Mouse (Mus musculus): ENCODE results near the gene Casr. TPM values are rescaled to one million over a fixed set of nuclear protein-coding genes. Genes with fewer than 3 reads are reported as not detected.

Gene Casr
- total RNA-seq (2021), result under 1 TPM; 0.43 to 0.94 TPM
- long read RNA-seq, experiment 1, result 0 reads
- long read RNA-seq, experiment 2, result 0 reads

- DNase-seq, result no peak
These were observed at the start of gene Casr for GRCm38 (mm10) chr16:36561386-36562338. Casr (minus strand) TSS chr16:36562141.

- DNase-seq, result no peak
These were observed 40.7 kb upstream of the Casr start for GRCm38 (mm10) chr16:36602632-36603031.

- no peak for DNase-seq
These were observed 36.3 kb upstream of the Casr start for GRCm38 (mm10) chr16:36598265-36598664.

DNA sequence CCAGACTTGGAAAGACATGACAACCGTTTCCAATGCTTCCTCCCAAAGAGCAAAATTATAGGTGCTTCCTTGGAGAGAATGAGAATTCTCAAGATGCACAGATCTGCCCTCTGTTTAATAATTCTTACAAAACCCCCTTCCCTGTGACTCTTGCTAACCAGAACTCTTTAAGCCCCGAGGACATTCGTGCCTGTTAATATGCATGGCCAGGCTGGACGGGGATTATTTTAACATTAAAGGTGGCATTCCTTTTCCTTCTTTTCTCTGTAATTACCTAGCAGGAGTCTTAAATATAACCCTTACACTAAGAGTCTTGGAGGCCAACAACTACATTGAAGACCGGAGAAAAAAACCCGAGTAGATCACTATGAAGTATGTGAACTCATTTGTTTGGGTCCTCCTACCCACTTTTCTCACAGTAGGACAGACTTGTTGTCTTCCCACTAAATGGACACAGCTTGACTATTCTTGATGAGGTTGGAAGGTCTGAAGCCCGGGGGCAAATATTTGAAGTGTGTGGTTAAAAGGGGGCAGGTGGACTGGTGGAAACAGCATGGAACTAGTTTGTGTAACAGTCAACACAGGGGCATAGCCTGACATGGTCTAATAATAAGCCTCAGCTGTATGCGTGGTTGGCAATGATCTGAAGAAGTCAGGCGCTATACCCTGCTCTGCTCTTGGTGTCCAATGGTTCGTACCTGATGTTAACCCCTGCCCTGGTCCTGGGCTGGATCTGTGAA is 34.9 kb upstream of the Casr start:
- no peak for DNase-seq

GRCm38 (mm10) chr16:36589898-36590297 is 28.0 kb upstream of the Casr start:
- no peak for DNase-seq

DNA sequence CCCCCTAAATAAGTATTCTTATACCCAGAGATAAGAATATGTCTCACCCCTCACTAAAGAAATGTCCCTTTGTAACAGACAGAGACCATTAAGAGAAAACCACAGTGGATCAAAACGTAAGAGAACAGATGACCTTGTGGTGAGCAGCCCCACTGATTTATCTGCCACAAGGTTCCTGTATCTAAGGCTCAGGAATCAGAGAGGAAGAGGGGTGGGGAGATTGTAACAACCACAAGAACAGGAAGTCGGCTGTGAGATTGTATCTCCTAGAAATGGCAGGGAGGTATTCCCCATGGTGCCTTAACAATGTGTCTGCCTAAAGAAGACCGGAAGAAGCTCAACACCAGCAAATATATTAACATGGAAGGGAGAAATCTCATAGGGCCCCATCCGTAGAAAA is 26.0 kb upstream of the Casr start:
- no peak for DNase-seq

- no peak for DNase-seq
These were observed 20.1 kb upstream of the Casr start for GRCm38 (mm10) chr16:36582073-36582472.

DNA sequence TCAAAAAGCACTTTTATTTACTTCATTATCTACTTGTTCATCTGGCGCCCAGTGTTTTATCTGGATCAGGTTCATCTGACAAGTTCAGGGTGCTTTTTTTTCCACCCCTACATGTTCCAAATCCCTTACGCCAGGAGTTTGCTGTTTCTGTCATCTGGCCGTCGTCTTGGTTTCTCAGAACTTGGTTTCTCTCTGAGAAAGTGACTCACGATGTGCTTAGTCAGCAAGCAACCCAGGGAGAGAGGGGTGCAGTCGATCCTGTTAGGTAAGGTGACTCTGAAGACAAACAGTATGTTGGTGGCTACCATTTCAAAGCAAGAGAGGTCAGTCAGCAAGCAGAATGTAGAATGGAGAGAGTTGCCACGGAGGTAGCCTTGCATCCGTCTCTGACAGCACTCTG is 10.0 kb upstream of the Casr start:
- no peak for DNase-seq

DNA sequence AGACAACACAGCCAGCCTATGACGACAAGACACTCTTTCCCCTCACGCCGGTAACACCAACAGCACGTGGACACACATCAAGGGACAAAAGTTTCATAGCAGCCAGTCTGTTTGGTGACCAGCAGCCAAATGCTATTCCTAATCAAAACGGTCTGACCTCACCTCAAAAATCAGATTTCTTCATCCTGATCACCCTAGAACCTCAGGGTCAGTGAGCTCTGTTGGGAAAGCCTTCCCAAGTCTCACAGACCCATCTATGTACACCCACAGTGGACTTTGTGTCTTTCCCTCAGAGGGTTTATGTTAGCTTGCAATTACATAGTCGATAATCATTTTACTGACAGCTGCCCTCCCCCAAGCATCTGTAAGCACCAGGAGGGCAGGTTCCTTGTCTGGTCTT is 2.4 kb downstream of the Casr start:
- DNase-seq, result no peak

GRCm38 (mm10) chr16:36555672-36556165 is 6.2 kb downstream of the Casr start:
- no peak for DNase-seq

DNA sequence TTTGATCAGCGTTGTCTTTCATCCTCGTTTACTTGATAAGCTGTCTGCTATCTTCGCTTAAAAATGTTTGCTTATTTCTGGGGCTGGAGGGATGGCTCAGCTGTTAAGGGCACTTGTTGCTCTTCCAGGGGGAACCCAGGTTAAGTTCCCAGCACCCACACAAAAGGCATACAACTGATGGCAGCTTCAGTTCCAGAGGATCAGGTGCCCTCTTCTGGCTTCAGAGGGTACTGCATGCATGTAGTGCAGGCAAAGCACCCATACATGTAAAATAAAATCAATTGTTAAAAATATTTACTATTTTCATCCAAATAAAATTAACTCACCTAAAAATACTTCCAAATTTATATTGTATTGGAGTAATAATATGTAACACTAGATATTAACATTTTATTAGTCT is 8.3 kb downstream of the Casr start:
- no peak for DNase-seq

- DNase-seq, result no peak
These were observed 16.6 kb downstream of the Casr start for GRCm38 (mm10) chr16:36545333-36545732.

DNA sequence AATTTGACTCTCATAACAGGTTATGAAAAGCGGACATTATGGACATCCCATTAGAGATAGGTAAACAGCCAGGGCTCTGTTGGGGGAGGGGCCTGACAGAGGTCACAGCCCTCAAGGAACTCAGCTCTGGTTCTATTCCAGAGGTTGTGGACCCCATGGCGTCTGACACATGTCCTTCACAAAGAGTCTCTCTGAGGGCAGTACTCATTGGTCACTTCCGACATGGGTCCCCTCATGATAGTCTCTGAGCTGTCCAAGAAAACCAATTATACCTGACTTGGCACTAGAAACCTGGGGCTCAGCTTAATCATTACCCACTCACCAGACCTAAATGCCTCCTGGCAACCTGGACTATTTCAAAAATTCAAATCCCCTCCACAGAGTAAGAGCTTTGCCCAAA is 18.9 kb downstream of the Casr start:
- no peak for DNase-seq

DNA sequence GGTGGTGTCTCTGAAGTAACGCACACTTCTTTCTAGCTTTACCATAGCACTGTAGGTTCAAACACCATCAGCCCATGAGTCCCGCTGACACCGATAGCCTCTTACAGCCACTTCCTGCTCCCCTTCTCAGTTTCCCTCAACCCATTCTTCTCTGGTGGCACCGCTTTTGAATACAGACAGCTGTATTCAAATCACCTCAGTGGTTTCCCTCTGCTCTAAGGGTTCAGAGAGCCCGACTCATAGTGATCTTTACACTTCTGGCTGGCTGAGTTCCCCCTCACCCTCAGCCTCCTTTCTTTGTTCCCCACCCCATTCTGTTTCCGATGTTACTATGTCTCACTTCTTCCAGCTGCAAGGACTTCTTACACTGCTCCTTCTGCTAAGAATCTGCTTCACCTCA is 21.1 kb downstream of the Casr start:
- DNase-seq, result no peak

- no peak for DNase-seq
These were observed 28.8 kb downstream of the Casr start for GRCm38 (mm10) chr16:36532981-36533687.

DNA sequence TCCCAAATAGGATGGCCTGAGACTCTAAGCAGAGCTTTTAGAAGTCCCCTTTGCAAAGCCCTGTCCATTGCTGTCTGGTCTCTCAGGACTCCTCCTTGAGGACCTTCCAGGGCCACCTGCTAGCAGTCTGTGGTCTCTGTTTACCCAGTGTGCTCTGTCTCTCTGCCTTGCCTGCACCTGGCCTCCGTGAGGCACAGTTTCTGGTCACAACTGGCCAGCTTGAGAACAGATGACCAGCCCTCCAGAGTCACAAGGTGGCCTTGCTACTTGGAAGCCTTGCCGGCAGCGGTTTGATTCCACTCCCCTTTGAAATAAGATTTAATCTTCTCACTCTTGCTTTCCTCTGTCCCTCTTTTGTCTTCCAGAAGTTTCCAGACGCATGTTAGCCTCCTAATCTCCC is 29.9 kb downstream of the Casr start:
- no peak for DNase-seq

DNA sequence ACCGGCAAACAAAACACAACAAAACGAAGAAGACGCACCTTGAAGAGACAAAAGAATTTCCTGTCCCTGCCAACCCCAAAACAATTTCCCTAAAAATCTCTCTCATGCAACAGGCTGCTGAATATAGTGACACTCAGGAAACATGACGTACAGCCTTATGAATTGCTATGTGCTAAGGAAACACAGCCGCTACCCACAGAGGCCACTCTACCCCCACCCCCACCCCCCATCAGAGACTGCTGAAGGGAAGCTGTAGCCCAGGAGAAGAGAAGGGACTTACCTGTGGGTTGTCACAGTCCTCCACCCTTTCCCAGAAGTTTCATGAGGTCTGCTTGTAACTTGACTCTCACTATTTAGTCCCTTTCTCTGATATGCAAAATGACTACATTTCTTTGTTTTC is 30.3 kb downstream of the Casr start:
- no peak for DNase-seq

DNA sequence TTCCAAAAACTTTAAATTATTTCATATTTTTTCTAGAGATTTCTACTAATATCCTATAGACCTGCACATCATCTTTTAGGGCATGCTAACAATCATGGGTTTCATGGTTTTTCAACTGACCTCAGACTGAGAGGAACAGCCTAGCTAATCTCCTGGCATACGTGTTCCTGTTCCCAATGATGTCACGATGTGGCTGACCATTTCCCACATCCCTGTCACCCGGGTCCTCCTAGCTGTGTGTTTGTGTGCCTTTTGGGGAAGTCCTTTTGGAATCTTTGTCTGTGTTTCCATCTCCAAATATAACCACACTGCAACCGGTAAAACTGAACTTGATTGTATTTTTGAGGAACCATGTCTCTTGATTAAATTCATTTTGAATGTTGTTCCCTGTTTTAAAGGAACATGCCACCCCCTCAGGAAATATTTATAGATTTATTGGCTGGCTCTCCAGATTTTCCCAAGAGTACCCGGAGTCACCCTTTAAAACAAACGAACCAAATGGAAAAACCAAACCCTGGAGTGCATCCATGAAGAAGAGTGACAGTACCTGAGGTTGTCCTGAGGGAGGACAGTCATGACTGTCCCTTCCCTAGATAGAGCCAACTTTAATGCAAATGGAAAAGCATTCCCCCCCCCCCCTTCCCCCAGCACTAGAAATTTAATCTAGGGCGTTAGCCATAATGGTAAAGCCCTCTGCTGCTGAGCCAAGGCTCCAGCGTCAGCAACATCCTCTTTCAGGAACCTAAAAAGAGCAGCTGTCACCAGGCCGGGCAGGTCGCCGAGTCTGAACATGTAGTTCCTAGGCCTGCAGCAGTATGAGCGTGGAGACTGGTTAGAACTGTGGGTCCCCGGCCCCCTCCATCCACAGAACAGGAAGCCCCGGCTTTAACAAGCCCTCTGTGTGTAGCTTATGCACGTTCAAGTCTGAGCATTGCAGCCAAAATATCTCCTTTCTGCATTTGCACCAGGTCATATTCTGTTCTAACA is 31.1 kb downstream of the Casr start:
- peak; percentile 62 for DNase-seq

- no peak for DNase-seq
These were observed 33.1 kb downstream of the Casr start for GRCm38 (mm10) chr16:36528822-36529221.

- no peak for DNase-seq
These were observed 35.2 kb downstream of the Casr start for GRCm38 (mm10) chr16:36526596-36527282.

DNA sequence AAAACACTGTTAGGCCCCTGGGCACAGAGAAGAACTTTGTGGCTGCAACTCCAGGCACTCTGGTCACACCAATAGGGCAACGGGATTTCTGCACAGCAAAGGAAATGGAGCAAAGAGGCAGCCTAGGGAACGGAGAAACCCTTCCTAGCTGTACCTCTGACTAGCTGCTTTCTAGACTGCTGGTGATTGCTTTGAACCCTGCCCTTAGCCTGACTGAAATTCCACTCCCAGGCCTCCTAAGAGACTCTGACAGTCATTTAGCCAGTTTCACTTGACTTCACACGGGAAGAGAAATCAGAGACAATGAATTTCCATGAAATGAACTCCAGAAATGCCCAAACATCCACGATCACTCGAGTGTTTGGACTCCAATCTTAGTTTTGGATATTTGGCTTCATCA is 38.8 kb downstream of the Casr start:
- no peak for DNase-seq

All from gastrocnemius, postnatal 25 days (tissue).